Mouse (Mus musculus): ENCODE data around the gene Drd4. TPM values are rescaled to one million over a fixed set of nuclear protein-coding genes. Genes with fewer than 3 reads are reported as not detected.

The Drd4 gene
- polyA plus RNA-seq, 1 experiment from 2014 or later, result not detected

DNA sequence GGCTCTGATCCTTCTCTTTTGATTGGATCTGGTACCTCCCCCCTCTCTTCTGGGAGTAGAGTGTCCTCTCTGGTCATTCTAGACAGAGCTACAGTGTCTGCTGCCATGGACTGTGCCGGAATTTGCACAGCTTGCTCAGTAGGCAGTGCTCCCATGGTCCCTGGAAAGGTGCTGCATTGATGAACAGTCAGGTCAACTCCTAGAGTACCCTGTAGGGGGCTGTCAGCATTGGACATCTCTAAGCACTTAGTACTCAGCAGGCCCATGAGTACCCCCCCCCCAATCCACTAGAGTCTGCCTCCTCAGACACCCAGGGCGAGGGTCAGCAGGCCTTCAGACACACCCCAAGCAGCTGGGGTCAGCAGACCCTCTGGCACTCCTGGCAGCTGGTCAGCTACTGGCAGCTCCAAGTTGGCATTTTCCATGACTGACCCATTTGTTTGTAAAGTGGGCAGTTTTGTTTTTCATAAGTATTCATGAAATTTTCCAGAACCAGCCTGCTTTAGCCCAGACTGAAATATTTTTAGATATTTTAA is 43.3 kb downstream of the Drd4 start:
- DNase-seq (ENCODE audit: low read depth, low spot score) (no peak), ATAC-seq (no peak)
- in situ Hi-C loops (cut with MboI; ENCODE audit: low pct_unique_long_range_greater_than_20kb), result no loop called here
- POLR2A ChIA-PET, result no interaction called here
- CTCF ChIA-PET, result interaction anchor here (3.2 kb wide), 1 partner anchor 60 kb away, joined by 8 read pairs; no protein-coding TSS in a partner anchor
- no peaks in the 10 kb centered on the region for H3K27me3 ChIP-seq
- no peak for TF ChIP-seq CTCF (IDR thresholded peaks at IDR 0.05)

DNA sequence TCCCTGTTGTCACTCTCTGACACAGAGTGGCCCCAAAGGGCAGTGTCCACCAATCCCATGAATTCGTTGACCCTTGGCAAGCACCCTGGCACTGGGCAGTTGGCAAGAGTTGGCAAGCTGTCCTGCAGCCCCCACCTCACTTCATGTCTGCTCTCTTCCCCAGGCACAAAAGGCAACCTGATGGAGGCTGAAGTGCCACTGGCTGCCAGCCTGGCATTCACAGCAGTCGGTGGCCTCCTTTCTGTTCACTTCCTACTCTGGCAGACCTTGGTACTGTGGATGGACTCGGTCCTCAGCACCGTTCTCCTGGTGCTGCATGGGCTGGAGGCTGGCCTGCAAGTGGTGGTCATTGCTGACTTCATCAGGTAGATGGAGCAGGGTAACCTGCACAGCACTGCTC is 43.9 kb downstream of the Drd4 start:
- POLR2A ChIA-PET, result interaction anchor here (0.6 kb wide), 1 partner anchor 55 kb away, joined by 6 read pairs; no protein-coding TSS in a partner anchor
- CTCF ChIA-PET, result interaction anchor here (3.2 kb wide), 1 partner anchor 59 kb away, joined by 8 read pairs; no protein-coding TSS in a partner anchor
- TF ChIP-seq CTCF (IDR thresholded peaks at IDR 0.05), result no peak
- DNase-seq (ENCODE audit: low read depth, low spot score) (no peak), ATAC-seq (no peak)
- H3K27me3 ChIP-seq, result no peaks in the 10 kb centered on the region
- in situ Hi-C loops (cut with MboI; ENCODE audit: low pct_unique_long_range_greater_than_20kb), result no loop called here

DNA sequence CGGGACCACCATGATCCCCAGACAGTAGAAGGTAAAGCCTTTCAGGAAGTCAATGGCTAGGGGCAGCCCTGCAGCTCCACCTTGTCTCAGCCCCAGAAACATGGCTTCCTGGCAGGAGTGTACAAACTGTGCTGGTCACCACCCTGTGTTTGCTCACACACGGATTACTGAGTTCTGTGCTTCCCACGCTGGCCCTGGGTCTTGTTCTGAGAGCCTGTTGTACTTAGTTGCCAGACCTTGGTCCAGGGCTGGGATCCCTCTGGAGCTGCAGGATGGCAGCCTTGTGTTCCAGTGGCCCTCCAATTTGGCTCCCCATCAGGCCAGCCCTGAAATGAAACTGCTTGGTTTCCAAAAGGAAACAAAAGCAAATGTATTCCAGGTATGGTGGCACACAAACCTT is 44.5 kb downstream of the Drd4 start:
- ChIA-PET POLR2A (interaction anchor here (0.6 kb wide), 1 partner anchor 55 kb away, joined by 6 read pairs; no protein-coding TSS in a partner anchor), CTCF (interaction anchor here (3.2 kb wide), 1 partner anchor 58 kb away, joined by 8 read pairs; no protein-coding TSS in a partner anchor)
- no peak for DNase-seq (ENCODE audit: low read depth, low spot score)
- H3K27me3 ChIP-seq, result no peaks in the 10 kb centered on the region
- in situ Hi-C loops (cut with MboI; ENCODE audit: low pct_unique_long_range_greater_than_20kb), result no loop called here
- no peak for ATAC-seq
- TF ChIP-seq CTCF (IDR thresholded peaks at IDR 0.05), result no peak

DNA sequence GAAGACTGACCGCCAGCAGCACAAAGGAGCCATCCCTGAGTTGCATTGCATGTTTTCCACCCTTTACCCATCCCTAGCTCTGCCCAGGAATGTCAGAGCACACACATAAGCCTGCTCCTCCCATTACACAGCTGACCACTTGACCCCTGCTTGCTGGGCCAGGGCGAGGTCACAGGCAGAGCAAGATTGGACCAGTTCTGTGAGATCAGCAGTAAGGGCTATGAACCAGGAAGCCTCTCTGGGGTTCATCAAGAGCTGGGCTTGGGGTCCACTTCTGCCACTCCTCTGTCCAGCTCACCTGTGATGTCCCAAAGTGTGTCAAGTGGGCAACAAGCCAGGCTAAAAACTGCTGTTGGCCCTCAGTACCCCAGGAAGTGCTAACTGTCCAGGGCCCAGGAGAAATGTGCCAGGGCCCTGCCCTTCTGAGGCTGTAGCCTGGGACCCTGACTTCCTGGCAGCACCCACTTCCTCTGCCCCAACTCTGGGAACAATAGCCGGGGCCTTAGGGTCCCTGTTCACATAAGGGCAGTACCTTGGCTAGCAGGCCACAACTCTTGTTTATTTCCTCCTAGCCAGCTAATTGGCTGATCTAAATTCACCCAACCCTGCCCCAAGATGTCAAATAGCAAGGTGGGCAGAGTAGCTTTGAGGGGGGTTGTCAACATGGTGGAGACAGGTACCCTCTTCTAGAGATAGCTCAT is 46.1 kb downstream of the Drd4 start:
- POLR2A ChIA-PET, result interaction anchor here (0.5 to 1.4 kb wide), 4 partner anchors 20 to 57 kb away, joined by 3 to 5 read pairs (median 3); partner anchors contain the start of gene Taldo1
- H3K27me3 ChIP-seq, result no peaks in the 10 kb centered on the region
- ATAC-seq (no peak), DNase-seq (ENCODE audit: low read depth, low spot score) (no peak)
- in situ Hi-C loops (cut with MboI; ENCODE audit: low pct_unique_long_range_greater_than_20kb), result no loop called here
- CTCF ChIA-PET, result interaction anchor here (1.0 to 2.5 kb wide), 4 partner anchors 8 to 57 kb away, joined by 3 to 9 read pairs (median 5); partner anchors contain the start of gene Taldo1
- no peak for TF ChIP-seq CTCF (IDR thresholded peaks at IDR 0.05)

DNA sequence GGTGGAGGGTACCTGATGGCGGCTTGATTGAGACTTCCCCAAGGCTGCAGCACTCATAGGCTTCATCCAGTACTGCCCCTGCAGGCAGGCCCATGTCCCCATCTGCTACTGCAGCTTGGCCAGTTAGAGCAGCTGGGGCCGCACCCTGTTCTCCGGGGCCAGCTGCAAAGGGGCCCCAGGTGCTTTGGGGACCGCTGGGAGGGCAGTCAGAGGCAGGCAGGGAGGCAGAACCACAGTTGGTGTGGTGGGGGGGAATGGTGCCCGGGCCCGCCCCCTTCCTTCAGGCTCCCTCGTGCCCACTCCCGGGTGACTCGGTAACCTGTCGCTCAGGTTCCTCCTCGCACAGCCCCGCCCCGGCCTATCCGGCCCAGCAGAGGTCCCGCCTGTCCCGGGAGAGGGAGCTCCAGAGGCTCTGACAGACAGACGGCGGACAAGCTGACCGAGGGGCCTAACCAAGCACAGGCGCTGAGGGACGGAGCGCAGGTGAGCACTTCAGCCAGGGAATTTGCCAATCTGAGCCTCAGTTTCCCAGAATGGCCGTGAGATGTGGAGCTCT is 46.8 kb downstream of the Drd4 start, which contains the start of gene Eps8l2:
Gene Eps8l2, plus strand, starts transcription at position 305 of the 556 bp plus-strand sequence.
- no peak for TF ChIP-seq CTCF (IDR thresholded peaks at IDR 0.05)

DNA sequence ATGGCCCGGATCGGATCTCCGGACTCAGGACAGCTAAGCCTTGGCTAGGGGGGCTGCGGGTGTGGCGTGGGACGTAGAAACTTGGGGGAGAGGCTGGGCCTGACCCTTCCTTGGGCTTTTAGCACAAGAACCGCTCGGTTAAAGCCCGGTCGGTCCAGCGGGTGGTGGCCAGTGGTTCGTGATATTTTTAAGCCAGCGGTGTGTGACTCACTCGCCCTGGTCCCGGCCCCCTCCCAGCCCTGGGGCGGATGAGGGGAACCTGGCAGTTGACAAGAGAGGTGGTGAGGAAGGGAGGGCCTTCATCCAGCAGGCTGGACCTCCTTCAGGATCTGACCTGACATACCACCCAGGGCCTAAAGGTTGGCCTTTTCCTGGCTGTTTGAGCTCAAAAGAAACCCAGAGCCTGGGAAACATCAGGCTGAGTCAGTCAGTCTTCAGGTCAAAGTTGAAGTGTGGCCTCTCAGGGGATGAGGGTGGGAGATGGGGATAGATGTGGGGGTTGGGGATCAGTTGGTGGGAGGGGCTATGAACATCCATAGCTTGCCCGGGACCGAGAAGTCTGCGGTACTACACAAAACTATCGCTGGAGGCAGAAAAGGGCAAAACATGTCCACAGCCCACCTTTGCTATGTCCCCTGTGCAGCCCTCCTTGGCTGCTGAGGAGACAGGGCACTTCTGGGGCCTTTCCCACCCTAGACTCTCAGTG is 47.6 kb downstream of the Drd4 start:
- ATAC-seq, result peak; percentile 6
- ChIA-PET CTCF (interaction anchor here (0.8 to 2.5 kb wide), 9 partner anchors 10 to 101 kb away, joined by 3 to 9 read pairs (median 3); partner anchors contain the start of gene Taldo1), POLR2A (interaction anchor here (0.8 to 1.9 kb wide), 6 partner anchors 11 to 58 kb away, joined by 3 to 9 read pairs (median 6); partner anchors contain the start of gene Taldo1)
- no peak for DNase-seq (ENCODE audit: low read depth, low spot score)
- TF ChIP-seq CTCF (IDR thresholded peaks at IDR 0.05), result no peak
- H3K27me3 ChIP-seq, result no peaks in the 10 kb centered on the region
- in situ Hi-C loops (cut with MboI; ENCODE audit: low pct_unique_long_range_greater_than_20kb), result no loop called here

More for the DNA sequence above, 46.8 kb downstream of the Drd4 start, which contains the start of gene Eps8l2:
- ChIA-PET CTCF (interaction anchor here (1.0 to 2.5 kb wide), 7 partner anchors 9 to 102 kb away, joined by 3 to 9 read pairs (median 3); partner anchors contain the start of gene Taldo1), POLR2A (interaction anchor here (0.8 to 1.9 kb wide), 6 partner anchors 10 to 56 kb away, joined by 3 to 8 read pairs (median 4); partner anchors contain the start of gene Taldo1)
- in situ Hi-C loops (cut with MboI; ENCODE audit: low pct_unique_long_range_greater_than_20kb), result no loop called here
- H3K27me3 ChIP-seq, result no peaks in the 10 kb centered on the region
- ATAC-seq (peak; percentile 55), DNase-seq (ENCODE audit: low read depth, low spot score) (no peak)

DNA sequence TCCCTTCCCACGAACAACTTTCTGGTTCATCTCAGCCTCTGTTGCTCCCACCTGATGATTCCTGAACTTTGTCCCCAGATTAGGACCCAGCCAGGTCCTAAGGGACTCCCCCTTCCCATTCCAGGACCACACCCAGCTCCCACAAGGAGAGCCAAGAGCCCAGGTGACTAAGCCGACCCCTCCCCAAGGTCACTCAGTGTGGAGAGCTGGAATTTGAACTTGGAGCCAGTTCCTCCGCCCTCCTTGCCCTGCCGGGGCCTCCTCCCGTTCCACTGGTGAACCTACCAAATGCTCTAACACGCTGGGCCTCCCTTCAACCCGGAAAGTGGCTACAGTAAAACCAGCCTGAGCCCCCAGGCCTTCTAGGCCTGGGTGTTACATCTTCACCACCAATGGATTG is 48.2 kb downstream of the Drd4 start:
- in situ Hi-C loops (cut with MboI; ENCODE audit: low pct_unique_long_range_greater_than_20kb), result no loop called here
- no peak for TF ChIP-seq CTCF (IDR thresholded peaks at IDR 0.05)
- DNase-seq (ENCODE audit: low read depth, low spot score), result no peak
- no peak for ATAC-seq
- no peaks in the 10 kb centered on the region for H3K27me3 ChIP-seq
- CTCF ChIA-PET, result interaction anchor here (0.8 to 2.5 kb wide), 10 partner anchors 9 to 101 kb away, joined by 3 to 9 read pairs (median 4); partner anchors contain the start of gene Taldo1
- POLR2A ChIA-PET, result interaction anchor here (0.8 to 1.9 kb wide), 3 partner anchors 11 to 59 kb away, joined by 6 to 9 read pairs (median 8); no protein-coding TSS in a partner anchor

DNA sequence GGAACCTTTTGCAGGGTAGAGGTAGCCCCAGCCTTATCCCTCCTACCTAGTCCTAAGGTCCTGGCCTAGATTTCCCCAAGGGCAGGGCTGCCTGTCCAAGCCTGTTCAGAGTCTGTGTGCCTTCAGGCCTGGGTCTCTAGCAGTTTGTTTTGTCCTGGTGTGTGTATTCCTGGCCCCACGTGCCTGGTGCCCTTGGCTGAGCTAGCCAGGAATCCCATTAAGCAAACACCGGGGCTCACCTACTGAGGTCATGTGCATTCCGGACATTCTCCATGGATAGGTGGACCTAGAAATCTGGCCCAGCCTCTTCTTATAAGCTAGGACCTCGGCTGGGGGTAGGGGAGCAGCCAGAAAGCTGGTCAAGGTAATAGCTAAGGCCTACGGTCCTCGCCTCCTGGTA is 48.7 kb downstream of the Drd4 start:
- TF ChIP-seq CTCF (IDR thresholded peaks at IDR 0.05), result no peak
- POLR2A ChIA-PET, result interaction anchor here (1.8 to 1.9 kb wide), 2 partner anchors 12 to 20 kb away, joined by 6 to 8 read pairs; no protein-coding TSS in a partner anchor
- peak; percentile 45 for ATAC-seq
- in situ Hi-C loops (cut with MboI; ENCODE audit: low pct_unique_long_range_greater_than_20kb), result no loop called here
- H3K27me3 ChIP-seq, result no peaks in the 10 kb centered on the region
- no peak for DNase-seq (ENCODE audit: low read depth, low spot score)
- CTCF ChIA-PET, result interaction anchor here (1.1 to 1.9 kb wide), 5 partner anchors 9 to 55 kb away, joined by 3 to 4 read pairs (median 3); no protein-coding TSS in a partner anchor

DNA sequence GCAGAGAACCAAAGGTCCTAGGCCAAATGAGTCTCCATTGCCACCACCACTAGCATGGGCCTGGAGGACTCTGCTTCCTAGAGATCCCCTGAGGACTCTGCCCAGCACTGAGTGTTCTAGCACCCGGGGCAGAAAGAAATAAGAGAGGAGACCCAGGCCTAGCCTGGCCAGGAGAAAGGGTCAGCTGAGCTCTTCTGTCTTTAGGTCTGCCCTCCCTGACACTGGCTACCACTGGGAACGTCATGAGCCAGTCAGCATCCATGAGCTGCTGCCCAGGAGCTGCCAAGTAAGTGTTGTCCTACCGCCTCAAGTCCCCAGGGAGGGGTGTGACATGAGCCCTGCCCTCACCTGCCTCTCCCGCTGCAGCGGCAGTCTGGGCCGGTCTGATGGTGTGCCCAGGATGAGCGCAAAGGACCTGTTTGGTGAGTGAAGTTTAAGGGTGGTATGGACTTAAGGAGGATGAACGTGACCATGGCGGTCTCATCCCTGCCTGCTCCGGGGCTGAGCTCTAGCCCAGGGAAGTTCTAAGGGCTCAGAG is 50.0 kb downstream of the Drd4 start:
- no peak for DNase-seq (ENCODE audit: low read depth, low spot score)
- ATAC-seq, result no peak
- TF ChIP-seq CTCF (IDR thresholded peaks at IDR 0.05), result no peak
- CTCF ChIA-PET, result interaction anchor here (1.2 to 1.9 kb wide), 4 partner anchors 19 to 101 kb away, joined by 3 to 4 read pairs (median 3); no protein-coding TSS in a partner anchor
- POLR2A ChIA-PET, result interaction anchor here (1.0 kb wide), 1 partner anchor 13 kb away, joined by 3 read pairs; no protein-coding TSS in a partner anchor
- in situ Hi-C loops (cut with MboI; ENCODE audit: low pct_unique_long_range_greater_than_20kb), result no loop called here
- H3K27me3 ChIP-seq, result no peaks in the 10 kb centered on the region
